Comparison of ENCODE assay signal across 8 mouse cellular contexts in the genomic region with DNA sequence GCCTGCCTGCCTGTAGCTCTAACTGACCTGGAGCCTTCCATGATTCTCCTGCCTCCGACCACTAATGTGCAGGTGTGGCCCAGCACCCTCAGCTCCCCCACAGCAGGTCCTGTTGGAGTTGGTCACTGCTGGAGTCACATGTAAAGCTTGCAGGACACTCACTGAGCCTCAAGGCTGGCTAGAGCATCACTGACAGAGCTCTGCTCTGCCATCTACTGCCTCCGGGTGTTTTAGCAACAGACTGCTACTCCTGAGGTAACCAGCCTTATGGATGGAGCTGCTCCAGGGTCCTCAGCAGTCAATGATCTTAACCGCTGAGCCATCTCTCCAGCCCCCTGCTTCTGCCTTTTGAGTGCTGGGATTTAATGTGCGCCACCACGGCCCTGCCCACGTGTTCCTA. TPM values are rescaled to one million over a fixed set of nuclear protein-coding genes. Genes with fewer than 3 reads are reported as not detected.
DNase-seq lines count a peak whose midpoint lies in the region; ATAC-seq and TF ChIP-seq lines count a peak whose summit lies in the region.

No protein-coding gene starts in this region.

- H3K9ac ChIP-seq in heart, embryonic 14.5 days (ENCODE audit: low read length): no peak overlapping the region
- H3K9ac ChIP-seq in heart, embryonic 12.5 days: no peak overlapping the region
- no peak overlapping the region for H3K9ac ChIP-seq in hindbrain, embryonic 11.5 days (ENCODE audit: low read depth, low read length)
- 0 out of 2 replicates have a peak overlapping the region, but pooled peaks have one; percentile 13 for H3K9ac ChIP-seq in neural tube, embryonic 13.5 days

- peak; percentile 36; the same call in 1 of the 2 replicates for ATAC-seq in heart, embryonic 14.5 days (ENCODE audit: insufficient number of reproducible peaks, insufficient read depth, low FRiP score, low read depth)
- ATAC-seq in heart, embryonic 12.5 days (ENCODE audit: insufficient number of reproducible peaks, low FRiP score): no peak
- no peak for ATAC-seq in hindbrain, embryonic 11.5 days (ENCODE audit: low FRiP score)
- ATAC-seq in neural tube, embryonic 13.5 days (ENCODE audit: low read depth): no peak

- no peak for TF ChIP-seq POLR2A in cerebellum, adult 2 months (IDR thresholded peaks at IDR 0.05; ENCODE audit: borderline replicate concordance, insufficient read depth, low read length)

- H3K4me3 ChIP-seq in heart, embryonic 14.5 days (ENCODE audit: control insufficient read depth in 1 of 2, insufficient read depth in 1 of 2, low read depth in 1 of 2, low read length in 2 of 2): no peak overlapping the region
- no peak overlapping the region for H3K4me3 ChIP-seq in heart, embryonic 12.5 days
- no peak overlapping the region for H3K4me3 ChIP-seq in hindbrain, embryonic 11.5 days (ENCODE audit: low read depth, low read length)
- H3K4me3 ChIP-seq in neural tube, embryonic 13.5 days: no peak overlapping the region
- no peak overlapping the region for H3K4me3 ChIP-seq in cerebellum, adult 2 months (replicated peaks; ENCODE audit: insufficient read depth, low read depth, low read length)

- H3K4me2 ChIP-seq in heart, embryonic 14.5 days (ENCODE audit: low read length): no peak overlapping the region
- no peak overlapping the region for H3K4me2 ChIP-seq in heart, embryonic 12.5 days
- H3K4me2 ChIP-seq in hindbrain, embryonic 11.5 days (replicated peaks; ENCODE audit: low read depth, low read length): no peak overlapping the region
- H3K4me2 ChIP-seq in neural tube, embryonic 13.5 days: no peak overlapping the region

- H3K27ac ChIP-seq in heart, embryonic 14.5 days (replicated peaks in 1 of 2; ENCODE audit: control insufficient read depth in 1 of 2, insufficient read depth in 1 of 2, low read depth in 2 of 2, low read length in 2 of 2): no peak overlapping the region
- no peak overlapping the region for H3K27ac ChIP-seq in heart, embryonic 12.5 days (ENCODE audit: poor library complexity, severe bottlenecking)
- 0 out of 2 replicates have a peak overlapping the region, but pooled peaks have one; percentile 2 for H3K27ac ChIP-seq in hindbrain, embryonic 11.5 days (ENCODE audit: low read depth, low read length)
- peak overlapping the region; percentile 53 for H3K27ac ChIP-seq in neural tube, embryonic 13.5 days (replicated peaks)
- H3K27ac ChIP-seq in cerebellum, adult 2 months (ENCODE audit: insufficient read depth, low read length): no peak overlapping the region

- no peak for TF ChIP-seq CTCF in cerebellum, adult 2 months (IDR thresholded peaks at IDR 0.05; ENCODE audit: borderline replicate concordance, insufficient read depth, low read depth, low read length)

- WGBS in heart, embryonic 14.5 days: 28% methylated on average over 6 of the region's 6 CpGs
- WGBS in heart, embryonic 12.5 days: 25% methylated on average over 6 of the region's 6 CpGs
- WGBS in hindbrain, embryonic 11.5 days: 25% methylated on average over 6 of the region's 6 CpGs
- 27% methylated on average over 6 of the region's 6 CpGs for WGBS in neural tube, embryonic 13.5 days
- WGBS in cerebellum, adult 2 months: 50% methylated on average over 6 of the region's 6 CpGs

- H3K4me1 ChIP-seq in heart, embryonic 14.5 days (ENCODE audit: control insufficient read depth in 2 of 2, insufficient read depth in 2 of 2, low read length in 2 of 2): peaks cover 10 to 14% of the 10 kb centered on the region in 2 experiments
- H3K4me1 ChIP-seq in heart, embryonic 12.5 days (replicated peaks): peaks cover 28% of the 10 kb centered on the region
- peaks cover 8% of the 10 kb centered on the region; the same call in 1 of the 2 replicates for H3K4me1 ChIP-seq in hindbrain, embryonic 11.5 days (replicated peaks; ENCODE audit: control insufficient read depth, insufficient read depth, low read length)
- H3K4me1 ChIP-seq in neural tube, embryonic 13.5 days (replicated peaks): peaks cover 63% of the 10 kb centered on the region
- no peaks in the 10 kb centered on the region for H3K4me1 ChIP-seq in cerebellum, adult 2 months (ENCODE audit: control insufficient read depth, insufficient read depth, low read length)

- no peaks in the 10 kb centered on the region for H3K9me3 ChIP-seq in heart, embryonic 14.5 days (ENCODE audit: control insufficient read depth, low read length)
- no peaks in the 10 kb centered on the region for H3K9me3 ChIP-seq in heart, embryonic 12.5 days (replicated peaks)
- H3K9me3 ChIP-seq in hindbrain, embryonic 11.5 days (ENCODE audit: control insufficient read depth, low read length): no peaks in the 10 kb centered on the region
- no peaks in the 10 kb centered on the region for H3K9me3 ChIP-seq in neural tube, embryonic 13.5 days

- no peaks in the 10 kb centered on the region for H3K27me3 ChIP-seq in heart, embryonic 14.5 days (ENCODE audit: control insufficient read depth, insufficient read depth, low read length)
- H3K27me3 ChIP-seq in heart, embryonic 12.5 days (replicated peaks): no peaks in the 10 kb centered on the region
- H3K27me3 ChIP-seq in hindbrain, embryonic 11.5 days (ENCODE audit: control insufficient read depth, insufficient read depth, low read length): no peaks in the 10 kb centered on the region
- H3K27me3 ChIP-seq in neural tube, embryonic 13.5 days: no peaks in the 10 kb centered on the region; the same call in 1 of the 2 replicates
- no peaks in the 10 kb centered on the region; the same call in 1 of the 2 replicates for H3K27me3 ChIP-seq in cerebellum, adult 2 months (ENCODE audit: control insufficient read depth, insufficient read depth, low read length)

- H3K36me3 ChIP-seq in heart, embryonic 14.5 days (ENCODE audit: control insufficient read depth, insufficient read depth, low read length): no peaks in the 10 kb centered on the region
- H3K36me3 ChIP-seq in heart, embryonic 12.5 days: no peaks in the 10 kb centered on the region
- H3K36me3 ChIP-seq in hindbrain, embryonic 11.5 days (ENCODE audit: control insufficient read depth, insufficient read depth, low read length): no peaks in the 10 kb centered on the region
- H3K36me3 ChIP-seq in neural tube, embryonic 13.5 days: no peaks in the 10 kb centered on the region

- DNase-seq in retina, postnatal 1 day: peak; percentile 46
- no peak for DNase-seq in retina, embryonic 14.5 days (ENCODE audit: low spot score)
- DNase-seq in hindbrain, embryonic 11.5 days (ENCODE audit: low spot score): no peak
- no peak for DNase-seq in cerebellum, adult 2 months
- DNase-seq in ovary, postnatal 10 days (ENCODE audit: low spot score): no peak

RNA-seq across cellular contexts. Expression of a gene that starts 8.4 kb away (rescaled TPM):
- polyA plus RNA-seq in heart, embryonic 14.5 days (2014; fragmentation: Nextera tagmentation; extraction: Ambion mirVana): 15.1 and 18.5 TPM in 2 replicates
- polyA plus RNA-seq in heart, embryonic 12.5 days (2016; fragmentation: Nextera tagmentation; extraction: Ambion mirVana): 13.5 and 13.8 TPM in 2 replicates
- polyA plus RNA-seq in hindbrain, embryonic 11.5 days (2014; fragmentation: Nextera tagmentation; extraction: Ambion mirVana): 9.4 and 9.5 TPM in 2 replicates
- 8.5 and 9.0 TPM in 2 replicates for polyA plus RNA-seq in neural tube, embryonic 13.5 days (2015; fragmentation: Nextera tagmentation; extraction: Ambion mirVana)
- polyA plus RNA-seq in cerebellum, adult 2 months (2012; rRNA removed): 16.4 and 18.1 TPM in 2 replicates

RNA-seq across cellular contexts. Expression of a gene that starts 31.4 kb away (rescaled TPM):
- polyA plus RNA-seq in heart, embryonic 14.5 days (2014; fragmentation: Nextera tagmentation; extraction: Ambion mirVana): 85.2 and 88.2 TPM in 2 replicates
- 122 and 125 TPM in 2 replicates for polyA plus RNA-seq in heart, embryonic 12.5 days (2016; fragmentation: Nextera tagmentation; extraction: Ambion mirVana)
- polyA plus RNA-seq in hindbrain, embryonic 11.5 days (2014; fragmentation: Nextera tagmentation; extraction: Ambion mirVana): 66.7 and 74.5 TPM in 2 replicates
- 79.4 and 83.5 TPM in 2 replicates for polyA plus RNA-seq in neural tube, embryonic 13.5 days (2015; fragmentation: Nextera tagmentation; extraction: Ambion mirVana)
- 56.4 and 57.1 TPM in 2 replicates for polyA plus RNA-seq in cerebellum, adult 2 months (2012; rRNA removed)

RNA-seq across cellular contexts. Expression of a gene that starts 55.8 kb away (rescaled TPM):
- 0.50 and 0.61 TPM in 2 replicates for polyA plus RNA-seq in heart, embryonic 14.5 days (2014; fragmentation: Nextera tagmentation; extraction: Ambion mirVana)
- polyA plus RNA-seq in heart, embryonic 12.5 days (2016; fragmentation: Nextera tagmentation; extraction: Ambion mirVana): 0.60 and 1.1 TPM in 2 replicates
- polyA plus RNA-seq in hindbrain, embryonic 11.5 days (2014; fragmentation: Nextera tagmentation; extraction: Ambion mirVana): 0.71 and 1.4 TPM in 2 replicates
- 4.7 and 6.5 TPM in 2 replicates for polyA plus RNA-seq in neural tube, embryonic 13.5 days (2015; fragmentation: Nextera tagmentation; extraction: Ambion mirVana)
- 39.9 and 47.9 TPM in 2 replicates for polyA plus RNA-seq in cerebellum, adult 2 months (2012; rRNA removed)

Comparison
In these comparisons a context has a peak if more than half of its experiments do, and no peak if none do; other contexts are left out.
1. H3K27ac ChIP-seq: peak in hindbrain, embryonic 11.5 days (single experiment) and neural tube, embryonic 13.5 days (single experiment); none in heart, embryonic 14.5 days (0 of 2), heart, embryonic 12.5 days (single experiment) and cerebellum, adult 2 months (single experiment).